Mouse (Mus musculus): ENCODE measurements around the gene Tgfb3. TPM values are rescaled to one million over a fixed set of nuclear protein-coding genes. Genes with fewer than 3 reads are reported as not detected.
A peak's percentile ranks its signal among the peaks of the same experiment; 100 is the strongest.

Gene Tgfb3
- polyA plus RNA-seq, 1 experiment from 2014 or later = 33.4 TPM

DNA sequence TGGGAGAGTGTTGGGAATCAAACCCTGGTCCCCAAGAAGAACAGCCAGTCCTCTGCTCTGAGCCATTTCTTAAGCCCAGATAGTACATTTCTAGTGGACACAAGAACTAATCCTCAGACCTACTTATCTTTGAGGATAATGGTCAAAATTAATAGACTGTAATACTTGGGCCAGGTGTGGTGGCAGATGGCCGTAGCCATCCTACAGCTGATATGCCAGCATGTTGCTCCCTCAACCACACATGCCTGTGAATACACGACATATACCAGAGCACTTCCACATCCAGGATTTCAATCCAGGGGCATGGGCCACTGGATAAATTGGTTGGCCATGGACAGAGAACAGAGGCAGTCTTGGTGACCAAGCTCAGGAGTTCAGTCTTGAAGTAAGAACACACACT lies 23.5 kb downstream of the Tgfb3 start:
- 93% methylated on average over 2 of the region's 2 CpGs for WGBS
- H3K27me3 ChIP-seq = no peaks in the 10 kb centered on the region
- no peak overlapping the region for H3K27ac ChIP-seq
- no peaks in the 10 kb centered on the region for H3K9me3 ChIP-seq
- H3K36me3 ChIP-seq = peaks cover 46% of the 10 kb centered on the region
- H3K4me2 ChIP-seq = no peak overlapping the region
- H3K9ac ChIP-seq (replicated peaks) = no peak overlapping the region
- H3K4me3 ChIP-seq (replicated peaks) = no peak overlapping the region
- 0 out of 2 replicates have a peak, but pooled peaks cover 5% of the 10 kb centered on the region for H3K4me1 ChIP-seq (replicated peaks)
- no peak for ATAC-seq (ENCODE audit: insufficient number of reproducible peaks, insufficient read depth, low FRiP score, low TSS enrichment, low read depth)

DNA sequence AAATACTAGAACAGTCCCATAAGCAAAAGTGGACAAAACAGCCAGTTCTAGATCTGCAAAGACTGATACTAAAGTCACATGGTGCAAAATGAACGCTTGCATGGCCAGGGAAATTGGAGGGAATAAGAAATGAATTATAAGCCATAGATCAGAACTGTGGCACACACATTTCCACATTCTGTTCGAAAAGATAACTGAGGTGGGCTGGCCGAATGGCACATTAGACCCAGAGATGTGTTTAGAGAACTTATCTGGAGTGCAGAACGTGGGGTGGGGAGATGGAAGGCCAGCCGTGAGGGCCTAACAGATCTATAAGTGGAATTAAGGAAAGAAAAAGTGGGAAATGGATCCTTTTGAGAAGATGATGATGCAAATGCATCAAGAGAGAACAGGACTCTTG lies 27.4 kb downstream of the Tgfb3 start:
- Histone ChIP-seq H3K9ac (replicated peaks) (no peak overlapping the region), H3K36me3 (peaks cover 13% of the 10 kb centered on the region), H3K4me3 (replicated peaks) (no peak overlapping the region), H3K27ac (no peak overlapping the region), H3K27me3 (no peaks in the 10 kb centered on the region), H3K4me2 (no peak overlapping the region), H3K9me3 (no peaks in the 10 kb centered on the region), H3K4me1 (replicated peaks) (peaks cover 10% of the 10 kb centered on the region)
- 90% methylated on average over 5 of the region's 5 CpGs for WGBS
- no peak for ATAC-seq (ENCODE audit: insufficient number of reproducible peaks, insufficient read depth, low FRiP score, low TSS enrichment, low read depth)

DNA sequence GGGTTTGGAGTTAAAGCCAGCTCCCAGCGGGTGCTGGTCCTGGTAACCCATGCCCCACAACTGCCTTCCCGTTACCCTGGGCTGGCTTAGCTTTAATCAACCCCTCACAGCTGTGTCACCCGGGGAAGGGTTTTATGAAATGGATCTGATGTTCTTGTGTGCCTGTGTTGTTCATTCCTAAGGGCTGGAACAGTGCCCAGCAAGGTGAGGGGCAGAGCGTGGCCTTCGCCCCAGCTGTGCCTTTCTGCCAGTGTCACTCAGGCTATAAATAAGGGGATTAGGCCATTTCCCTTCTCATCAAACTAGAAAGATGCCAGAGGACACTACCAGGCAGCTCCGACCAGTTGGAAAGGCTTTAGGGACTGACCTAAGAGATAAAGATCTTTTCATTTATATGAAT lies 29.0 kb downstream of the Tgfb3 start:
- Histone ChIP-seq H3K27me3 (no peaks in the 10 kb centered on the region), H3K9ac (replicated peaks) (no peak overlapping the region), H3K4me1 (replicated peaks) (peaks cover 10% of the 10 kb centered on the region), H3K9me3 (no peaks in the 10 kb centered on the region), H3K27ac (no peak overlapping the region), H3K4me3 (replicated peaks) (no peak overlapping the region), H3K36me3 (no peaks in the 10 kb centered on the region), H3K4me2 (no peak overlapping the region)
- ATAC-seq (ENCODE audit: insufficient number of reproducible peaks, insufficient read depth, low FRiP score, low TSS enrichment, low read depth) = no peak
- 51% methylated on average over 6 of the region's 6 CpGs for WGBS

DNA sequence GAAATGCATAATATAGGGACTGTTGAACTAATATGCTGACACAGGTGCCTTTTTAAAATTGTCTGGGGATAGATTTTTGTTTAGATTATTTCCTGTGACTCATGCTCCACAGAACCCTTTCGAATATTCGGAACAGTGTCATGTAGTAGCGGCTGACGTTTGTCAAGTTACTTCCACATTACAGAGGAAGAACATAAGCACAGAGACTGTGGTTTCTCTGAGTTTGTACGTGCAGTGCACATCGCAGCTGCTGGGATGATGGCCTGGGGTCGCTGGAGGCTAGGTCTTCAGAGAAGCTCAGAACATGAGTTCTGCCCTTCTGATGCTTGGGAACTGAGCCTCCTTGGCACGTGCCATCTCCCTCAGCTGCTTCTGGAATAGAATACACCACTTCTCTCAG lies 31.5 kb downstream of the Tgfb3 start:
- Histone ChIP-seq H3K4me2 (no peak overlapping the region), H3K4me3 (replicated peaks) (no peak overlapping the region), H3K4me1 (replicated peaks) (peaks cover 10% of the 10 kb centered on the region), H3K27ac (no peak overlapping the region), H3K27me3 (no peaks in the 10 kb centered on the region), H3K9me3 (peaks cover 12% of the 10 kb centered on the region; the same call in 1 of the 2 replicates), H3K9ac (replicated peaks) (no peak overlapping the region), H3K36me3 (peaks cover 13% of the 10 kb centered on the region)
- ATAC-seq (ENCODE audit: insufficient number of reproducible peaks, insufficient read depth, low FRiP score, low TSS enrichment, low read depth) = no peak
- WGBS = 83% methylated on average over 8 of the region's 8 CpGs

DNA sequence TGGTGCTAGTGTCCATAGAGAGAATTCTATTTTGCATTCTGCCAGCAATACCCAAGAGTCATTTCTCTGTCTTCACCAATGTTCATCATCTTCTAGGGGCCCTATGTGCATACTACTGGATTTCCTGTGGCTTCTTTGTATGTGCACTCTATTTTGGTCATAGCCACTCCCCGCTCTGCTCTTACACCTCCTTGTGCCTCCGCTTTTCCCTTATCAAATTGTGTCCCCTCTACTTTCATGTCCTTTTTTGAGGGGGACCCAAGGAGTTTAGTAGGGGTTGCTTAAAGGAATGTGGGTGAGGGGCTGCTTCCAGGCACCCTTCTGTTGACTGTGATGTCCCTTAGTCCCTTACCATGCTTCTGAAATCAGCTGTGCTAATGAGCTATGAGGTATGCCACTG lies 32.1 kb downstream of the Tgfb3 start:
- 99% methylated on average over 2 of the region's 2 CpGs for WGBS
- ATAC-seq (ENCODE audit: insufficient number of reproducible peaks, insufficient read depth, low FRiP score, low TSS enrichment, low read depth) = no peak
- no peak overlapping the region for H3K4me2 ChIP-seq

DNA sequence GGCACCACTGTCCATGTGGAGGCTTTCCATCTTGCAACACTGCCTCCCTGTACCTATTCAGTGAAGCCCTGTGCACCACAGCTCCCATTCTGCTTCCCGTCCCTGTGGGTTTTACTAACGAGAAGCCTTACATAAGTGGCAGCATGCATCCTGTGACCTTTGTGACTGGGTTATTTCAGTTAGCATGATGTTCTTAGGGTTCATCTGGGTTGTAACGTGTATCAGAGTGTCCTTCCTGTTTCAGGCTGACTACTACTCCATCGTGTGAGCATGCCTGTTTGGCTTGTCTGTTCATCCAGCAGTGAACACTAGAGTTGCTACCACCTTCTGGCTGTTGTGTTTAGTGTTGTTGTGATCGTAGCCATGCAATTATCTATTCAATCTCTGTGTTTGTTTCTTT lies 32.7 kb downstream of the Tgfb3 start:
- Histone ChIP-seq H3K4me1 (replicated peaks) (peaks cover 10% of the 10 kb centered on the region), H3K9me3 (peaks cover 12% of the 10 kb centered on the region; the same call in 1 of the 2 replicates), H3K36me3 (peaks cover 14% of the 10 kb centered on the region), H3K9ac (replicated peaks) (no peak overlapping the region), H3K4me3 (replicated peaks) (no peak overlapping the region), H3K27ac (no peak overlapping the region), H3K27me3 (no peaks in the 10 kb centered on the region), H3K4me2 (no peak overlapping the region)
- 77% methylated on average over 5 of the region's 5 CpGs for WGBS
- no peak for ATAC-seq (ENCODE audit: insufficient number of reproducible peaks, insufficient read depth, low FRiP score, low TSS enrichment, low read depth)

More for the DNA sequence above, 32.1 kb downstream of the Tgfb3 start:
- H3K36me3 ChIP-seq = peaks cover 14% of the 10 kb centered on the region
- H3K27me3 ChIP-seq = no peaks in the 10 kb centered on the region
- H3K4me1 ChIP-seq (replicated peaks) = peaks cover 10% of the 10 kb centered on the region
- H3K9me3 ChIP-seq = peaks cover 12% of the 10 kb centered on the region; the same call in 1 of the 2 replicates
- H3K9ac ChIP-seq (replicated peaks) = no peak overlapping the region
- no peak overlapping the region for H3K27ac ChIP-seq
- H3K4me3 ChIP-seq (replicated peaks) = no peak overlapping the region

DNA sequence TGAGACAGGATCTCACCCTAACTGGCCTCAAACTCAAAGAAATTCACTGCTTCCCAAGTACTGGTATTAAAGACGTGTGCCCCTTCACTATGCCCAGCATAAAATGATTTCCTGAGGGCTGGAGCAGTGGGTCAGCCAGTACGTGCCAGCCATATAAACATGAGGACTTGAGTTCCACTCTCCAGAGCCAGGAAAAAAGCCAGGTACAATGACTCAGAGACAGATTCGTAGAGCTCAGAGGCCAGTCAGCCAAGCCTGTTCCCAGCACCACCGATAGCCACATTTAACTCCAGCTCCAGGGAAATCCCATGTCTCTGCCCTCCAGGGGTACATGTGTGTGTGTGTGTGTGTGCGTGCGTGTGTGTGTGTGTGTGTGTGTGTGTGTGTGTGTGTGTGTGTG lies 39.1 kb downstream of the Tgfb3 start:
- H3K27ac ChIP-seq = no peak overlapping the region
- 85% methylated on average over 6 of the region's 6 CpGs for WGBS

DNA sequence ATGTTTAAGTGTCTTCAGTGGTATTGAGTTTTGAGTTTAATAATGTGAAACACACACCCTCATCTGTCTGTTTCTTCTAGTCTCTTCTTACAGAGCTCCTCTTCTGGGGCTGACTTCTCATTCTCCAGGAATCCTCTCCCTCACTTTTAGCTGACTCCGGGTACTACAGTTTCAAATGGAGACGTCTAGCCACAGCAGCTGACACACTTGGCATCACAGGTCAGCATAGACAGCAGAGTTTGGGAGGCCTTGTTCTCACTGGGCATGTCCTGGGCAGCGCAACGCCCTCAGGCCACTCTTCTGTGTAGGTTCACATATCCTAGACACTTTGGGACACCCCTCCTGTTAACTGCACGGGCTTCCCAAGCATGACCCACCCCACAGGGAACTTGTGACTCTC lies 39.8 kb downstream of the Tgfb3 start:
- peaks cover 12% of the 10 kb centered on the region; the same call in 1 of the 2 replicates for H3K9me3 ChIP-seq
- H3K27ac ChIP-seq = no peak overlapping the region
- H3K36me3 ChIP-seq = peaks cover 14% of the 10 kb centered on the region
- H3K4me2 ChIP-seq = no peak overlapping the region
- H3K27me3 ChIP-seq = no peaks in the 10 kb centered on the region
- no peak overlapping the region for H3K9ac ChIP-seq (replicated peaks)
- 76% methylated on average over 5 of the region's 5 CpGs for WGBS
- no peak for ATAC-seq (ENCODE audit: insufficient number of reproducible peaks, insufficient read depth, low FRiP score, low TSS enrichment, low read depth)
- H3K4me1 ChIP-seq (replicated peaks) = peaks cover 37% of the 10 kb centered on the region
- H3K4me3 ChIP-seq (replicated peaks) = no peak overlapping the region

More for the DNA sequence above, 39.1 kb downstream of the Tgfb3 start:
- peaks cover 14% of the 10 kb centered on the region for H3K36me3 ChIP-seq
- H3K4me3 ChIP-seq (replicated peaks) = no peak overlapping the region
- no peak for ATAC-seq (ENCODE audit: insufficient number of reproducible peaks, insufficient read depth, low FRiP score, low TSS enrichment, low read depth)
- no peak overlapping the region for H3K9ac ChIP-seq (replicated peaks)
- H3K27me3 ChIP-seq = no peaks in the 10 kb centered on the region
- peaks cover 12% of the 10 kb centered on the region; the same call in 1 of the 2 replicates for H3K9me3 ChIP-seq
- peaks cover 31% of the 10 kb centered on the region for H3K4me1 ChIP-seq (replicated peaks)
- no peak overlapping the region for H3K4me2 ChIP-seq

DNA sequence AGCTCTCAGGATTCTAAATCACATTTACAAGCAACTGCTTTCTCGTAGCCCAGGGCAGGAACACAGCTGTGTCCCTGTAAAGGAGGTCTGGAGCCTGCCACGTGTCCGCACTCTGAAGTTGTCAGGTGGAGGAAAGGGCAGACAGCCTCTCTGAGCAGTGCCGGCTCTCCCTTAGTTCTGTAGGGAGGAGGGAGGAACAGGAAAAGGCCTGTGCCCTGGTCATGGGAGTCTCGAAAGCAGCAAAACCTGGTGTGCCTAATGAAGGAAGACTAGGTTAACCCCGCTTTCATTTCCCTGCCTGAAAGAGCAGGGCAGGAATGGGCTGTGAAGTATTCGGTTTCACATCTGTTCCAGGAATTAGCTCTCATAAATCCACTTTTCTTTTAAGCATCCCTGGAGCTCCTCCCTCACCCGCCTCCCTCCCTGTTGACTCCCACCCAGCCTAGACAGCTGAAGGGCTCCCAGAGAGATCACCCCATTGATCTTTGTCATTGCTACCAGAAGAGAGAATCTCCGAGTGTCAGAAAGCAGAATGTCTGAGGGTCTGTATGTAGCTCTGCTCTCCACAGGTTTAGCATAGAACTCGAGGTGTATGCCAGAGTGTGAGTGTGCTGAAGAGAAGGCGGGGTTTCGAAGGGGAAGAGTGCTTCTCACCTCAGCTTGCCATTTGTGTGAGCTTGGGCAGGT lies 41.5 kb downstream of the Tgfb3 start:
- 9% methylated on average over 12 of the region's 12 CpGs for WGBS
- Histone ChIP-seq H3K9me3 (no peaks in the 10 kb centered on the region), H3K9ac (replicated peaks) (no peak overlapping the region), H3K27ac (peak overlapping the region; percentile 82), H3K27me3 (no peaks in the 10 kb centered on the region), H3K4me2 (peak overlapping the region; percentile 25), H3K4me3 (replicated peaks) (no peak overlapping the region), H3K36me3 (peaks cover under 1% of the 10 kb centered on the region; the same call in 1 of the 2 replicates), H3K4me1 (replicated peaks) (peaks cover 52% of the 10 kb centered on the region)
- ATAC-seq (ENCODE audit: insufficient number of reproducible peaks, insufficient read depth, low FRiP score, low TSS enrichment, low read depth) = peak; percentile 88

DNA sequence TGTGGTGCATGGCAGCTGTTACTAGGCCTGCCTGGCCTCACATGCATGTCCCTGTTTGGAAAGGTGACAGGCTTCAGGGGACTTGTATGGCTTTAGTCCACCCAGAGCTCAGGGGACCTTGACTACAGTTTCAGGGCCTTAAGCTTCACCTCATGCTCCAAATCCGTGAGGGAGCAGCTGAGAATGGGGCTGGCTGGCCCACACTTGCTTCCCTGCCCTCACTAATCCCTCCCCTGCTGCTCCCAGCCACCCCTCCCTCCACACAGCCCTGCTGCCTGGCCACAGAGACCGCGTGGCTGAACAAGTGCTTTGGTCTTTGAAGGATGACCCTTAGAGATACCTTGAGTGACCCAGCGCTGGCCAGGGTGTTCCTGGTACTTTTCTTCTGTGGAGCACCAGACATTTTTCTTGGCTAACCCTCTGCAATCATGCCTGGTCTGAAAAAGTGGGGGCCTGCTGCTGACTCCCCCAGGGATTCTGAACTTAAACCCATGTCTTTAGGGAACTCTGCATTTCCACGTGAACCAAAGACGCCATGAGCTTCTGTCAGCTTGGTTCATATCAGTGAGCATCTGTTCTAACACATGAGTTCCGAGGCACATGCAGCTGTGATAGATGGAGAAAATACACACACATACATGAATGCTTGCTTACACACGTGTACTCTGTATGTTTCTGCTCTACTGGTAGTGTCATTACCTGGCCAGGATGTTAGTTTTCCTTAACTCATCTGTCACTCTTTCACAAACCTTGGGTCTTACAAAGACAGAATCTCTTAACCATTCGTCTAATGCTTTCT lies 42.3 kb downstream of the Tgfb3 start:
- Histone ChIP-seq H3K27ac (peak overlapping the region; percentile 82), H3K27me3 (no peaks in the 10 kb centered on the region), H3K9me3 (no peaks in the 10 kb centered on the region), H3K36me3 (no peaks in the 10 kb centered on the region), H3K4me2 (peak overlapping the region; percentile 25), H3K4me1 (replicated peaks) (peaks cover 54% of the 10 kb centered on the region), H3K4me3 (replicated peaks) (no peak overlapping the region), H3K9ac (replicated peaks) (peak overlapping the region; percentile 40; the same call in 1 of the 2 replicates)
- ATAC-seq (ENCODE audit: insufficient number of reproducible peaks, insufficient read depth, low FRiP score, low TSS enrichment, low read depth) = no peak
- 21% methylated on average over 9 of the region's 9 CpGs for WGBS

DNA sequence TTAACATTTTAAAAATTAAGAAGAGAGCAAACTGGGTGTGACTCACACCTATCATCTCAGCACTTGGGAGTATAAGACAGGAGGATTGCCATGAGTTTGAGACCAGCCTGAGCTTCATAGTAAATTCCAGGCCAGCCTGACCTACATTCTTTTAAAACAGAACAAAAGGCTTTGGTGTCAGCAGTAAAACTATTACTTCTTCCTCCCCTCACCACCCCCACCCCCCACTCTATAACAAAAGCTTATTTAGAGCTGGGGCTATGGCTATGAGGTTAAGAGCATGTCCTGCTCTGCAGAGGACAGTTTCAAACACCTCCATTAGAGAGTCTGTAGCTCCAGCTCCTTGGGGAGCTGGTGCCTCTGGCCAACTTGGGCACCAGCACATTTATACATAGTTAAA lies 43.3 kb downstream of the Tgfb3 start:
- H3K4me2 ChIP-seq = no peak overlapping the region
- no peaks in the 10 kb centered on the region for H3K27me3 ChIP-seq
- no peaks in the 10 kb centered on the region for H3K9me3 ChIP-seq
- no peaks in the 10 kb centered on the region for H3K36me3 ChIP-seq
- no peak overlapping the region for H3K9ac ChIP-seq (replicated peaks)
- no peak for ATAC-seq (ENCODE audit: insufficient number of reproducible peaks, insufficient read depth, low FRiP score, low TSS enrichment, low read depth)
- H3K4me1 ChIP-seq (replicated peaks) = peaks cover 54% of the 10 kb centered on the region
- no peak overlapping the region for H3K27ac ChIP-seq
- no peak overlapping the region for H3K4me3 ChIP-seq (replicated peaks)
